ENCODE assay signal across 1 mouse cellular context in genomic region chr15:82350349-82350748, GRCm38 (mm10).
TF ChIP-seq lines count a peak whose summit lies in the region.

No protein-coding gene starts in this region.

TF ChIP-seq in MEL, 35 proteins besides CTCF, POLR2A, EP300 and RAD21:
- TF ChIP-seq POLR2AphosphoS5 (IDR thresholded peaks at IDR 0.05; ENCODE audit: borderline replicate concordance, low read depth, low read length), result peak; percentile 46; the same call in 1 of the 2 replicates
- TF ChIP-seq E2F4 (IDR thresholded peaks at IDR 0.05; ENCODE audit: borderline replicate concordance, low read depth, low read length), result no peak
- TF ChIP-seq KAT2A (conservative IDR thresholded peaks at IDR 0.05; ENCODE audit: low read depth, low read length), result no peak
